Mouse (Mus musculus) megakaryocyte, embryonic 14.5 days (primary cell): Measurements from ENCODE around the gene Usf1.

Experiments
- FLI1 ChIP-seq: IDR thresholded peaks from 2 replicates; pipeline ENCODE4 v1.6.1; 2012; ENCODE audit warnings: low read length, inconsistent platforms, mixed read lengths
- GATA1 ChIP-seq: IDR thresholded peaks from 3 replicates; pipeline ENCODE4 v1.6.1; 2012; ENCODE audit warnings: mixed read lengths, low read length, inconsistent platforms, borderline replicate concordance

GRCm38 (mm10) chr1:171402991-171403390 is 8.1 kb upstream of the Usf1 start:
- TF ChIP-seq GATA1 (no peak), FLI1 (no peak)
